Mouse (Mus musculus): ENCODE data around the gene Ankfn1.

- TF ChIP-seq CTCF (IDR thresholded peaks at IDR 0.05; ENCODE audit: extremely low read depth, insufficient read depth, low read length): no peak
- no peak for TF ChIP-seq POLR2A (IDR thresholded peaks at IDR 0.05; ENCODE audit: extremely low read depth, insufficient read depth, low read length)
Observed at GRCm38 (mm10) chr11:89607270-89607669, 170.2 kb downstream of the Ankfn1 start.
